In genomic region chr12:74326644-74327043, GRCm38 (mm10) we compare ENCODE assay signal across 26 mouse cellular contexts. TPM values are rescaled to one million over a fixed set of nuclear protein-coding genes. Genes with fewer than 3 reads are reported as not detected.
DNase-seq lines count a peak whose midpoint lies in the region; ATAC-seq and TF ChIP-seq lines count a peak whose summit lies in the region.
"Had no signal": no experiment of that assay in that cellular context is flagged by ENCODE, and none has a peak within 500 bp of the region (broad histone marks: within the 10 kb centered on the region; RNA-seq: fewer than 3 reads in every experiment).

No protein-coding gene starts in this region.

- no peak overlapping the region for H3K9ac ChIP-seq in forebrain, embryonic 14.5 days (ENCODE audit: low read length)
- H3K9ac ChIP-seq in forebrain, embryonic 13.5 days: no peak overlapping the region
- H3K9ac ChIP-seq in hindbrain, postnatal 0 days (replicated peaks; ENCODE audit: low read length): no peak overlapping the region
- no peak overlapping the region for H3K9ac ChIP-seq in hindbrain, embryonic 16.5 days (ENCODE audit: low read depth, low read length)
- H3K9ac ChIP-seq: embryonic facial prominence, embryonic 13.5 days; hindbrain, embryonic 12.5 days; intestine, embryonic 15.5 days had no signal

- no peak overlapping the region for H3K27ac ChIP-seq in forebrain, embryonic 14.5 days (ENCODE audit: low read depth, low read length)
- no peak overlapping the region for H3K27ac ChIP-seq in forebrain, embryonic 13.5 days
- H3K27ac ChIP-seq in hindbrain, postnatal 0 days: no peak overlapping the region
- no peak overlapping the region for H3K27ac ChIP-seq in hindbrain, embryonic 16.5 days (ENCODE audit: low read depth, low read length)
- H3K27ac ChIP-seq: embryonic facial prominence, embryonic 13.5 days; heart, embryonic 10.5 days; hindbrain, embryonic 12.5 days; intestine, embryonic 15.5 days had no signal

- peak; percentile 46 for TF ChIP-seq CTCF in hindbrain, postnatal 0 days (IDR thresholded peaks at IDR 0.05; ENCODE audit: low read depth)

- H3K4me1 ChIP-seq in forebrain, embryonic 14.5 days (ENCODE audit: control insufficient read depth, insufficient read depth, low read length): no peaks in the 10 kb centered on the region
- H3K4me1 ChIP-seq in forebrain, embryonic 13.5 days: no peaks in the 10 kb centered on the region
- H3K4me1 ChIP-seq in hindbrain, postnatal 0 days (ENCODE audit: insufficient read depth, low read length): no peaks in the 10 kb centered on the region
- H3K4me1 ChIP-seq in hindbrain, embryonic 16.5 days (ENCODE audit: control insufficient read depth, insufficient read depth, low read depth, low read length): no peaks in the 10 kb centered on the region
- H3K4me1 ChIP-seq: embryonic facial prominence, embryonic 13.5 days; heart, embryonic 10.5 days; hindbrain, embryonic 12.5 days; intestine, embryonic 15.5 days had no signal

- no peak overlapping the region for H3K4me3 ChIP-seq in forebrain, embryonic 14.5 days (ENCODE audit: low read depth, low read length)
- H3K4me3 ChIP-seq in forebrain, embryonic 13.5 days: no peak overlapping the region
- H3K4me3 ChIP-seq in hindbrain, postnatal 0 days (ENCODE audit: low read length): no peak overlapping the region
- no peak overlapping the region for H3K4me3 ChIP-seq in hindbrain, embryonic 16.5 days (ENCODE audit: low read length)
- H3K4me3 ChIP-seq: embryonic facial prominence, embryonic 13.5 days; heart, embryonic 10.5 days; hindbrain, embryonic 12.5 days; intestine, embryonic 15.5 days had no signal

- no peaks in the 10 kb centered on the region for H3K9me3 ChIP-seq in forebrain, embryonic 14.5 days (replicated peaks; ENCODE audit: control insufficient read depth, low read length)
- H3K9me3 ChIP-seq in forebrain, embryonic 13.5 days (replicated peaks): no peaks in the 10 kb centered on the region
- no peaks in the 10 kb centered on the region for H3K9me3 ChIP-seq in hindbrain, postnatal 0 days (ENCODE audit: low read length)
- no peaks in the 10 kb centered on the region for H3K9me3 ChIP-seq in hindbrain, embryonic 16.5 days (ENCODE audit: control insufficient read depth, low read length)
- H3K9me3 ChIP-seq: embryonic facial prominence, embryonic 13.5 days; heart, embryonic 10.5 days; hindbrain, embryonic 12.5 days; intestine, embryonic 15.5 days had no signal

- no peaks in the 10 kb centered on the region for H3K27me3 ChIP-seq in forebrain, embryonic 14.5 days (replicated peaks; ENCODE audit: control insufficient read depth, insufficient read depth, low read length)
- no peaks in the 10 kb centered on the region for H3K27me3 ChIP-seq in forebrain, embryonic 13.5 days
- H3K27me3 ChIP-seq in hindbrain, postnatal 0 days (ENCODE audit: insufficient read depth, low read length): no peaks in the 10 kb centered on the region
- no peaks in the 10 kb centered on the region for H3K27me3 ChIP-seq in hindbrain, embryonic 16.5 days (replicated peaks; ENCODE audit: control insufficient read depth, insufficient read depth, low read length)
- H3K27me3 ChIP-seq: embryonic facial prominence, embryonic 13.5 days; hindbrain, embryonic 12.5 days; intestine, embryonic 15.5 days had no signal

- no peak for ATAC-seq in forebrain, embryonic 14.5 days
- no peak; the same call in 1 of the 2 replicates for ATAC-seq in forebrain, embryonic 13.5 days
- no peak for ATAC-seq in hindbrain, postnatal 0 days
- ATAC-seq in hindbrain, embryonic 16.5 days: no peak
- ATAC-seq: CD4-positive, CD25-positive, alpha-beta regulatory T cell, adult 4 months; intestine, embryonic 15.5 days had no signal

- no peaks in the 10 kb centered on the region for H3K36me3 ChIP-seq in forebrain, embryonic 14.5 days (ENCODE audit: control insufficient read depth, insufficient read depth, low read length)
- no peaks in the 10 kb centered on the region for H3K36me3 ChIP-seq in forebrain, embryonic 13.5 days (ENCODE audit: poor library complexity, severe bottlenecking)
- H3K36me3 ChIP-seq in hindbrain, postnatal 0 days (ENCODE audit: insufficient read depth, low read length): no peaks in the 10 kb centered on the region
- H3K36me3 ChIP-seq in hindbrain, embryonic 16.5 days (ENCODE audit: control insufficient read depth, insufficient read depth, low read length): no peaks in the 10 kb centered on the region
- H3K36me3 ChIP-seq: embryonic facial prominence, embryonic 13.5 days; G1E; heart, embryonic 10.5 days; hindbrain, embryonic 12.5 days; intestine, embryonic 15.5 days had no signal

- DNase-seq in forebrain, embryonic 14.5 days (ENCODE audit: low spot score): peak; percentile 24
- peak; percentile 21 for DNase-seq in hindbrain, postnatal 0 days (ENCODE audit: low spot score)
- peak; percentile 37 for DNase-seq in right cerebral cortex, adult 18-20 months
- DNase-seq in right cerebral cortex, postnatal 4 days: no peak
- no peak for DNase-seq in retina, postnatal 1 day
- DNase-seq: adrenal gland, adult 8-10 months; adrenal gland, postnatal 36 days; B cell, adult 2 months; cerebellum, adult 18-20 months; cerebellum, adult 9-11 months; cerebellum, postnatal 36 days; gastrocnemius, postnatal 10 days; heart, adult 18-20 months; heart, postnatal 10 days; heart, postnatal 4 days had no signal

- 90% methylated on average over 3 of the region's 3 CpGs for whole genome bisulfite sequencing in forebrain, embryonic 14.5 days
- 85% methylated on average over 3 of the region's 3 CpGs for WGBS in forebrain, embryonic 13.5 days
- WGBS in hindbrain, postnatal 0 days: 80% methylated on average over 3 of the region's 3 CpGs
- WGBS in hindbrain, embryonic 16.5 days: 80% methylated on average over 3 of the region's 3 CpGs

- no peak overlapping the region for H3K4me2 ChIP-seq in forebrain, embryonic 14.5 days (ENCODE audit: low read length)
- no peak overlapping the region for H3K4me2 ChIP-seq in forebrain, embryonic 13.5 days
- H3K4me2 ChIP-seq in hindbrain, postnatal 0 days (ENCODE audit: low read depth, low read length): no peak overlapping the region
- H3K4me2 ChIP-seq in hindbrain, embryonic 16.5 days (ENCODE audit: low read length): no peak overlapping the region
- H3K4me2 ChIP-seq: embryonic facial prominence, embryonic 13.5 days; hindbrain, embryonic 12.5 days; intestine, embryonic 15.5 days had no signal

RNA-seq across cellular contexts. Expression of gene Gm11042, which starts 10.4 kb away (rescaled TPM):
- not detected in 2 replicates for polyA plus RNA-seq in forebrain, embryonic 14.5 days (2014; fragmentation: Nextera tagmentation; extraction: Ambion mirVana)
- polyA plus RNA-seq in forebrain, embryonic 13.5 days (2015; fragmentation: Nextera tagmentation; extraction: Ambion mirVana): not detected in 2 replicates
- not detected in 2 replicates for total RNA-seq in hindbrain, postnatal 0 days (2014; rRNA removed)
- not detected in 2 replicates for polyA plus RNA-seq in hindbrain, postnatal 0 days (2015; fragmentation: Nextera tagmentation; extraction: Ambion mirVana)
- not detected in 2 replicates for polyA plus RNA-seq in hindbrain, embryonic 16.5 days (2015; fragmentation: Nextera tagmentation; extraction: Ambion mirVana)
- total RNA-seq: adrenal gland, adult 8-10 months; adrenal gland, postnatal 36 days; G1E; gastrocnemius, postnatal 10 days; gastrocnemius, postnatal 4 days; heart, adult 18-20 months; heart, postnatal 10 days; heart, postnatal 4 days had no signal
- polyA plus RNA-seq: brain, embryonic 14.5 days; CD4-positive, CD25-positive, alpha-beta regulatory T cell, adult 4 months; embryonic facial prominence, embryonic 13.5 days; G1E; heart, embryonic 10.5 days; heart, embryonic 14.5 days; hindbrain, embryonic 12.5 days; intestine, embryonic 15.5 days had no signal

Comparison
In these comparisons a context has a peak if more than half of its experiments do, and no peak if none do; other contexts are left out.
1. DNase-seq: peak in forebrain, embryonic 14.5 days (single experiment), hindbrain, postnatal 0 days (single experiment) and right cerebral cortex, adult 18-20 months (single experiment); none in right cerebral cortex, postnatal 4 days (single experiment) and retina, postnatal 1 day (single experiment).